Mouse (Mus musculus) CH12.LX (cell line): ENCODE data around the gene Lefty2. TPM values are rescaled to one million over a fixed set of nuclear protein-coding genes. Genes with fewer than 3 reads are reported as not detected.

Experiments used
- DNase-seq: peaks from one replicate; pipeline ENCODE4 v3.0.0-alpha.2; 2013; ENCODE audit errors: extremely low read depth
- H3K27ac ChIP-seq: 2 replicates; pipeline ENCODE4 v1.5.1; 2012; ENCODE audit warnings: low read depth, mild to moderate bottlenecking, control low read depth, moderate library complexity; ENCODE audit not compliant: insufficient read depth
- H3K27me3 ChIP-seq: replicated peaks from 2 replicates; pipeline ENCODE3; 2012; ENCODE audit warnings: inconsistent platforms
- H3K36me3 ChIP-seq, 2 experiments: replicated peaks in 1 of 2; 2 replicates each; pipeline versions ENCODE3 to v1.6.1; 2012; ENCODE audit warnings: inconsistent platforms in 1 of 2, low read length in 1 of 2, mild to moderate bottlenecking in 1 of 2, mixed read lengths in 1 of 2, moderate library complexity in 1 of 2; ENCODE audit not compliant: control insufficient read depth in 1 of 2, insufficient read depth in 1 of 2
- H3K4me1 ChIP-seq, 2 experiments: 2 replicates each; pipeline ENCODE4 v1.6.1; 2012; ENCODE audit warnings: inconsistent platforms in 1 of 2, moderate library complexity in 1 of 2; ENCODE audit not compliant: insufficient read depth in 2 of 2, control insufficient read depth in 1 of 2
- H3K4me2 ChIP-seq: 2 replicates; pipeline ENCODE4 v1.6.1; 2012; ENCODE audit warnings: low read depth, mild to moderate bottlenecking, control low read depth; ENCODE audit not compliant: poor library complexity, insufficient read depth, severe bottlenecking
- H3K4me3 ChIP-seq, 3 experiments: fragments of 150-350 bp in 1 of 3; sonication (generic) in 1 of 3; replicated peaks in 1 of 3; 2 replicates each; pipeline versions ENCODE3 to v1.5.1; 2011 to 2012; ENCODE audit warnings: low read depth in 2 of 3, low read length in 2 of 3, mild to moderate bottlenecking in 2 of 3, moderate library complexity in 2 of 3, control low read depth in 1 of 3, improper control_type of control experiment in 1 of 3, inconsistent platforms in 1 of 3, mixed read lengths in 1 of 3; ENCODE audit not compliant: poor library complexity in 1 of 3
- H3K79me2 ChIP-seq: replicated peaks from 2 replicates; pipeline ENCODE4 v1.6.1; 2012; ENCODE audit warnings: mild to moderate bottlenecking, moderate library complexity; ENCODE audit not compliant: control insufficient read depth, poor library complexity, insufficient read depth, severe bottlenecking; ENCODE audit errors: extremely low read depth
- H3K9ac ChIP-seq: 2 replicates; pipeline ENCODE4 v1.6.1; 2012; ENCODE audit warnings: low read depth, mild to moderate bottlenecking, control low read depth, moderate library complexity; ENCODE audit not compliant: insufficient read depth
- H3K9me3 ChIP-seq: replicated peaks from 2 replicates; pipeline ENCODE3; 2012; ENCODE audit warnings: low read length, inconsistent platforms, mixed read lengths
- BHLHE40 ChIP-seq: IDR thresholded peaks from 2 replicates; pipeline ENCODE4 v1.6.1; 2011; ENCODE audit warnings: mild to moderate bottlenecking, low read depth, low read length, improper control_type of control experiment
- CHD1 ChIP-seq: IDR thresholded peaks from 2 replicates; pipeline ENCODE4 v1.6.1; 2012; ENCODE audit warnings: low read depth, low read length, improper control_type of control experiment, inconsistent platforms
- CTCF ChIP-seq, 2 experiments: IDR thresholded peaks in 1 of 2; conservative IDR thresholded peaks in 1 of 2; 2 replicates each; pipeline ENCODE4 v1.5.1; 2011 to 2012; ENCODE audit warnings: low read depth in 2 of 2, low read length in 2 of 2, improper control_type of control experiment in 1 of 2, inconsistent platforms in 1 of 2, mild to moderate bottlenecking in 1 of 2, moderate library complexity in 1 of 2
- ELF1 ChIP-seq: IDR thresholded peaks from 2 replicates; pipeline ENCODE4 v1.6.1; 2014; ENCODE audit warnings: low read depth, mild to moderate bottlenecking, inconsistent platforms, low read length, improper control_type of control experiment
- EP300 ChIP-seq: IDR thresholded peaks from 2 replicates; pipeline ENCODE4 v1.6.1; 2011; ENCODE audit warnings: low read length, improper control_type of control experiment
- JUN ChIP-seq: IDR thresholded peaks from 2 replicates; pipeline ENCODE4 v1.6.1; 2011; ENCODE audit warnings: low read depth, mild to moderate bottlenecking, low read length, improper control_type of control experiment, moderate library complexity; ENCODE audit not compliant: insufficient read depth
- KAT2A ChIP-seq: IDR thresholded peaks from 2 replicates; pipeline ENCODE4 v1.6.1; 2012; ENCODE audit warnings: low read length, improper control_type of control experiment, inconsistent platforms; ENCODE audit not compliant: insufficient replicate concordance
- MAFK ChIP-seq: IDR thresholded peaks from 2 replicates; pipeline ENCODE4 v1.6.1; 2011; ENCODE audit warnings: low read length, improper control_type of control experiment; ENCODE audit not compliant: insufficient replicate concordance
- MXI1 ChIP-seq: IDR thresholded peaks from 2 replicates; pipeline ENCODE4 v1.6.1; 2011; ENCODE audit warnings: mild to moderate bottlenecking, low read depth, low read length, improper control_type of control experiment
- NELFE ChIP-seq: IDR thresholded peaks from 2 replicates; pipeline ENCODE4 v1.6.1; 2011; ENCODE audit warnings: low read depth, low read length, improper control_type of control experiment
- POLR2A ChIP-seq: IDR thresholded peaks from 2 replicates; pipeline ENCODE4 v1.6.1; 2011; ENCODE audit warnings: low read depth, mild to moderate bottlenecking, improper control_type of control experiment, low read length
- POLR2AphosphoS2 ChIP-seq: IDR thresholded peaks from 2 replicates; pipeline ENCODE4 v1.6.1; 2011; ENCODE audit warnings: low read depth, low read length, improper control_type of control experiment
- RCOR1 ChIP-seq: conservative IDR thresholded peaks from 2 replicates; pipeline ENCODE4 v1.6.1; 2012; ENCODE audit warnings: low read depth, mild to moderate bottlenecking, inconsistent platforms, low read length, improper control_type of control experiment
- SIN3A ChIP-seq: IDR thresholded peaks from 2 replicates; pipeline ENCODE4 v1.6.1; 2012; ENCODE audit warnings: low read length, improper control_type of control experiment, inconsistent platforms
- SMC3 ChIP-seq: IDR thresholded peaks from 2 replicates; pipeline ENCODE4 v1.6.1; 2011; ENCODE audit warnings: low read depth, low read length, improper control_type of control experiment
- TBP ChIP-seq: conservative IDR thresholded peaks from 2 replicates; pipeline ENCODE4 v1.6.1; 2011; ENCODE audit warnings: low read depth, low read length, improper control_type of control experiment
- TCF12 ChIP-seq: IDR thresholded peaks from 2 replicates; pipeline ENCODE4 v1.6.1; 2014; ENCODE audit warnings: low read depth, mild to moderate bottlenecking, inconsistent platforms, low read length, improper control_type of control experiment
- UBTF ChIP-seq: IDR thresholded peaks from 2 replicates; pipeline ENCODE4 v1.6.1; 2012; ENCODE audit warnings: low read depth, mild to moderate bottlenecking, inconsistent platforms, low read length, improper control_type of control experiment, moderate library complexity
- USF1 ChIP-seq: IDR thresholded peaks from 2 replicates; pipeline ENCODE4 v1.6.1; 2014; ENCODE audit warnings: low read depth, mild to moderate bottlenecking, inconsistent platforms, low read length, improper control_type of control experiment
- USF2 ChIP-seq: conservative IDR thresholded peaks from 2 replicates; pipeline ENCODE4 v1.6.1; 2011; ENCODE audit warnings: low read depth, low read length, improper control_type of control experiment
- ZKSCAN1 ChIP-seq: IDR thresholded peaks from 2 replicates; pipeline ENCODE4 v1.6.1; 2012; ENCODE audit warnings: low read depth, inconsistent platforms, low read length, improper control_type of control experiment, borderline replicate concordance
- ZMIZ1 ChIP-seq: IDR thresholded peaks from 2 replicates; pipeline ENCODE4 v1.6.1; 2012; ENCODE audit warnings: low read depth, mild to moderate bottlenecking, inconsistent platforms, low read length, improper control_type of control experiment
- ZNF384 ChIP-seq: IDR thresholded peaks from 2 replicates; pipeline ENCODE4 v1.6.1; 2012; ENCODE audit warnings: low read depth, low read length, improper control_type of control experiment, inconsistent platforms
- dilution Hi-C: fragments of 300-500 bp; cut with MboI; formaldehyde crosslinking; loops from 2 replicates; pipeline ENCODE4 v1.14.3; 2020; ENCODE audit warnings: low sequenced_read_pairs; ENCODE audit not compliant: extremely low pct_unique_long_range_greater_than_20kb, extremely low pct_ligation_motif_present
- in situ Hi-C: fragments of 300-500 bp; cut with MboI; formaldehyde crosslinking; loops from 3 replicates; pipeline ENCODE4 v1.14.3; 2019; ENCODE audit warnings: low sequenced_read_pairs, low pct_ligation_motif_present, low pct_unique_long_range_greater_than_20kb, mixed read lengths
- polyA plus RNA-seq: library from polyadenylated mRNA; unstranded; fragments of >175 nt; gene quantifications from 2 replicates; pipeline ENCODE4 v1.2.1, GENCODE M21; 2012; ENCODE audit warnings: low read depth; ENCODE audit not compliant: insufficient read length
- total RNA-seq, 2 experiments: library from RNA; depleted of rRNA; stranded (reverse); fragments of 300-350 nt in 1 of 2; fragments of >200 nt in 1 of 2; gene quantifications; 2 replicates each; pipeline ENCODE4 v1.2.3; 2012 to 2014

Gene Lefty2
- total and polyA plus RNA-seq, 3 experiments = not detected

- Histone ChIP-seq H3K27ac (no peak overlapping the region), H3K27me3 (peaks cover 33% of the 10 kb centered on the region), H3K4me2 (no peak overlapping the region), H3K4me3 (no peak overlapping the region), H3K36me3 (peaks cover 0 to 25% of the 10 kb centered on the region in 2 experiments), H3K4me1 (peaks cover 10 to 34% of the 10 kb centered on the region in 2 experiments), H3K9me3 (no peaks in the 10 kb centered on the region), H3K9ac (no peak overlapping the region), H3K79me2 (no peaks in the 10 kb centered on the region)
- dilution Hi-C loops = no loop called here
- TF ChIP-seq UBTF (no peak), BHLHE40 (no peak), TBP (no peak), SIN3A (no peak), CTCF (conservative IDR thresholded peaks at IDR 0.05 in 1 of 2, IDR thresholded peaks at IDR 0.05 in 1 of 2; ENCODE audit: low read depth in 2 of 2, low read length in 2 of 2) (no peak), RCOR1 (no peak), ELF1 (no peak), MAFK (no peak), ZMIZ1 (no peak), KAT2A (no peak), CHD1 (no peak), MXI1 (no peak), ZKSCAN1 (no peak)
- no peak for DNase-seq
- in situ Hi-C loops = no loop called here
Measured at GRCm38 (mm10) chr1:180945001-180945980, 52.4 kb downstream of the Lefty2 start.

DNA sequence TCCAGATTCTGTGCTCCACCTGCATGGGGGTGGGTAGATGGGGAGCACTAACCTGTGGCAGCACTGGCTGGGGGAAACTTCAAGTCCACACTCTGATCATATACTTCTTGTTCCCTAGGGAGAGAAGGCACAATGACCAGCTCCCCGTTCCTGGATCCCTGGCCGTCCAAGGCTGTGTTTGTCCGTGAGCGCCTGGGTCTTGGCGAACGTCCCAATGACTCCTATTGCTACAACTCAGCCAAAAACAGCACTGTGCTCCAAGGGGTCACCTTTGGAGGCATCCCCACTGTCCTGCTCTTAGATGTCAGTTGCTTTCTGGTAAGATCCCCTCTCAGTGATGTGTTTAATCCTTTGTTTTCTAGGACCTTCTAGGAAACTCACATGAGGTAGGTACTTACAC, 53.5 kb downstream of the Lefty2 start:
- Histone ChIP-seq H3K36me3 (peaks cover 0 to 25% of the 10 kb centered on the region in 2 experiments), H3K79me2 (no peaks in the 10 kb centered on the region), H3K27ac (no peak overlapping the region), H3K4me1 (peaks cover 5 to 32% of the 10 kb centered on the region in 2 experiments), H3K4me2 (no peak overlapping the region), H3K9ac (no peak overlapping the region), H3K4me3 (no peak overlapping the region), H3K9me3 (no peaks in the 10 kb centered on the region), H3K27me3 (peaks cover 26% of the 10 kb centered on the region)
- dilution Hi-C loops = no loop called here
- DNase-seq = no peak
- TF ChIP-seq CTCF (conservative IDR thresholded peaks at IDR 0.05 in 1 of 2, IDR thresholded peaks at IDR 0.05 in 1 of 2; ENCODE audit: low read depth in 2 of 2, low read length in 2 of 2) (no peak), SMC3 (no peak), RCOR1 (no peak), SIN3A (no peak), USF1 (no peak), ZNF384 (no peak), POLR2AphosphoS2 (no peak), USF2 (no peak), ZMIZ1 (no peak), NELFE (no peak), TBP (no peak), POLR2A (no peak), EP300 (no peak), JUN (no peak), TCF12 (no peak)
- in situ Hi-C loops = no loop called here
